Comparison of ENCODE assay signal across 30 mouse cellular contexts in genomic region chr5:66815877-66816276, GRCm38 (mm10).
DNase-seq lines count a peak whose midpoint lies in the region; ATAC-seq and TF ChIP-seq lines count a peak whose summit lies in the region.
"Had no signal": no experiment of that assay in that cellular context is flagged by ENCODE, and none has a peak within 500 bp of the region (broad histone marks: within the 10 kb centered on the region; RNA-seq: fewer than 3 reads in every experiment).

No protein-coding gene starts in this region.

- no peak overlapping the region for H3K27ac ChIP-seq in forebrain, embryonic 14.5 days (ENCODE audit: low read depth, low read length)
- H3K27ac ChIP-seq in forebrain, embryonic 15.5 days (replicated peaks), result no peak overlapping the region
- peak overlapping the region; percentile 49; the same call in 1 of the 2 replicates for H3K27ac ChIP-seq in midbrain, embryonic 10.5 days (replicated peaks)
- H3K27ac ChIP-seq in midbrain, postnatal 0 days (ENCODE audit: low read depth, low read length), result no peak overlapping the region
- H3K27ac ChIP-seq: embryonic facial prominence, embryonic 12.5 days; heart, embryonic 10.5 days; heart, embryonic 15.5 days; hindbrain, embryonic 15.5 days; liver, embryonic 12.5 days; macrophage; stomach, postnatal 0 days had no signal

- no peak overlapping the region for H3K4me3 ChIP-seq in forebrain, embryonic 14.5 days (ENCODE audit: low read depth, low read length)
- H3K4me3 ChIP-seq in forebrain, embryonic 15.5 days, result no peak overlapping the region
- H3K4me3 ChIP-seq in midbrain, embryonic 10.5 days, result no peak overlapping the region
- H3K4me3 ChIP-seq in midbrain, postnatal 0 days (ENCODE audit: low read depth, low read length), result no peak overlapping the region
- H3K4me3 ChIP-seq: embryonic facial prominence, embryonic 12.5 days; erythroblast, embryonic 14.5 days; heart, embryonic 10.5 days; heart, embryonic 15.5 days; hindbrain, embryonic 15.5 days; liver, embryonic 12.5 days had no signal

- no peaks in the 10 kb centered on the region for H3K27me3 ChIP-seq in forebrain, embryonic 14.5 days (replicated peaks; ENCODE audit: control insufficient read depth, insufficient read depth, low read length)
- no peaks in the 10 kb centered on the region for H3K27me3 ChIP-seq in forebrain, embryonic 15.5 days
- H3K27me3 ChIP-seq in midbrain, embryonic 10.5 days (ENCODE audit: low read depth, poor library complexity, severe bottlenecking), result no peaks in the 10 kb centered on the region
- no peaks in the 10 kb centered on the region for H3K27me3 ChIP-seq in midbrain, postnatal 0 days (ENCODE audit: insufficient read depth, low read length)
- H3K27me3 ChIP-seq: embryonic facial prominence, embryonic 12.5 days; hindbrain, embryonic 15.5 days; liver, embryonic 12.5 days had no signal

- H3K4me1 ChIP-seq in forebrain, embryonic 14.5 days (ENCODE audit: control insufficient read depth, insufficient read depth, low read length), result peaks cover 15% of the 10 kb centered on the region
- peaks cover 22% of the 10 kb centered on the region for H3K4me1 ChIP-seq in forebrain, embryonic 15.5 days
- peaks cover 18% of the 10 kb centered on the region for H3K4me1 ChIP-seq in midbrain, embryonic 10.5 days
- H3K4me1 ChIP-seq in midbrain, postnatal 0 days (ENCODE audit: insufficient read depth, low read length), result no peaks in the 10 kb centered on the region
- H3K4me1 ChIP-seq: heart, embryonic 10.5 days; heart, embryonic 15.5 days; liver, embryonic 12.5 days had no signal

- peak; percentile 60 for ATAC-seq in forebrain, embryonic 14.5 days
- ATAC-seq in forebrain, embryonic 15.5 days (replicated peaks), result no peak
- ATAC-seq in midbrain, postnatal 0 days (ENCODE audit: low FRiP score), result no peak
- ATAC-seq: activated CD4-positive, CD25-positive, alpha-beta regulatory T cell, adult 4 months; CD4-positive, CD25-positive, alpha-beta regulatory T cell, adult 4 months; inflammation-experienced regulatory T-cells, adult 6 months; liver, embryonic 12.5 days; liver, postnatal 0 days had no signal

- no peak for TF ChIP-seq CTCF in midbrain, postnatal 0 days (IDR thresholded peaks at IDR 0.05)
- TF ChIP-seq CTCF in brain, embryonic 14.5 days (IDR thresholded peaks at IDR 0.05; ENCODE audit: borderline replicate concordance, extremely low read depth, insufficient read depth, insufficient read length), result no peak

- peak overlapping the region; percentile 8; the same call in 1 of the 2 replicates for H3K4me2 ChIP-seq in forebrain, embryonic 14.5 days (ENCODE audit: low read length)
- no peak overlapping the region for H3K4me2 ChIP-seq in forebrain, embryonic 15.5 days (replicated peaks)
- no peak overlapping the region for H3K4me2 ChIP-seq in midbrain, postnatal 0 days (ENCODE audit: low read depth, low read length, poor library complexity, severe bottlenecking)
- H3K4me2 ChIP-seq: heart, embryonic 15.5 days; hindbrain, embryonic 15.5 days; liver, embryonic 12.5 days had no signal

- H3K9me3 ChIP-seq in forebrain, embryonic 14.5 days (replicated peaks; ENCODE audit: control insufficient read depth, low read length), result no peaks in the 10 kb centered on the region
- no peaks in the 10 kb centered on the region for H3K9me3 ChIP-seq in forebrain, embryonic 15.5 days
- H3K9me3 ChIP-seq in midbrain, embryonic 10.5 days (replicated peaks), result no peaks in the 10 kb centered on the region
- no peaks in the 10 kb centered on the region for H3K9me3 ChIP-seq in midbrain, postnatal 0 days (ENCODE audit: low read length)
- H3K9me3 ChIP-seq: embryonic facial prominence, embryonic 12.5 days; heart, embryonic 10.5 days; heart, embryonic 15.5 days; hindbrain, embryonic 15.5 days; liver, embryonic 12.5 days had no signal

- H3K36me3 ChIP-seq in forebrain, embryonic 14.5 days (ENCODE audit: control insufficient read depth, insufficient read depth, low read length), result no peaks in the 10 kb centered on the region
- no peaks in the 10 kb centered on the region for H3K36me3 ChIP-seq in forebrain, embryonic 15.5 days
- H3K36me3 ChIP-seq in midbrain, embryonic 10.5 days, result no peaks in the 10 kb centered on the region
- no peaks in the 10 kb centered on the region for H3K36me3 ChIP-seq in midbrain, postnatal 0 days (ENCODE audit: insufficient read depth, low read length)
- H3K36me3 ChIP-seq: embryonic facial prominence, embryonic 12.5 days; heart, embryonic 10.5 days; heart, embryonic 15.5 days; hindbrain, embryonic 15.5 days; liver, embryonic 12.5 days had no signal

- DNase-seq in forebrain, embryonic 14.5 days (ENCODE audit: low spot score), result peak; percentile 67
- DNase-seq in midbrain, embryonic 10.5 days (ENCODE audit: low spot score), result no peak
- no peak for DNase-seq in midbrain, postnatal 0 days (ENCODE audit: low spot score)
- DNase-seq in ES-CJ7 (ENCODE audit: low read depth, low spot score), result peak; percentile 10
- peak; percentile 81 for DNase-seq in brain, embryonic 14.5 days (ENCODE audit: low read depth)
- DNase-seq in urinary bladder, adult 2 months (ENCODE audit: low spot score), result no peak
- DNase-seq: adrenal gland, adult 2 months; adrenal gland, postnatal 36 days; cerebellum, adult 2 months; cerebellum, postnatal 25 days; gastrocnemius, postnatal 14 days; kidney, adult 11 months; kidney, postnatal 36 days; left cerebral cortex, postnatal 4 days; liver, postnatal 0 days; right cerebral cortex, postnatal 4 days; thymus, adult 18-20 months; thymus, postnatal 25 days had no signal

- 5% methylated on average over 6 of the region's 6 CpGs for WGBS in forebrain, embryonic 14.5 days
- 6% methylated on average over 6 of the region's 6 CpGs for WGBS in forebrain, embryonic 15.5 days
- WGBS in midbrain, embryonic 10.5 days, result 43% methylated on average over 6 of the region's 6 CpGs
- 12% methylated on average over 6 of the region's 6 CpGs for WGBS in midbrain, postnatal 0 days

- no peak overlapping the region for H3K9ac ChIP-seq in forebrain, embryonic 14.5 days (ENCODE audit: low read length)
- no peak overlapping the region for H3K9ac ChIP-seq in forebrain, embryonic 15.5 days (replicated peaks)
- H3K9ac ChIP-seq in midbrain, postnatal 0 days (replicated peaks; ENCODE audit: low read length, poor library complexity, severe bottlenecking), result no peak overlapping the region
- H3K9ac ChIP-seq: embryonic facial prominence, embryonic 12.5 days; heart, embryonic 15.5 days; hindbrain, embryonic 15.5 days; liver, embryonic 12.5 days; liver, postnatal 0 days had no signal

- TF ChIP-seq POLR2A in brain, embryonic 14.5 days (IDR thresholded peaks at IDR 0.05; ENCODE audit: borderline replicate concordance, extremely low read depth, insufficient read depth, insufficient read length, poor library complexity, severe bottlenecking), result no peak

Comparison
In these comparisons a context has a peak if more than half of its experiments do, and no peak if none do; other contexts are left out.
1. DNase-seq: peak in forebrain, embryonic 14.5 days (single experiment), ES-CJ7 (single experiment) and brain, embryonic 14.5 days (single experiment); none in midbrain, embryonic 10.5 days (single experiment), midbrain, postnatal 0 days (single experiment) and urinary bladder, adult 2 months (single experiment).